Mouse (Mus musculus) hindlimb bud, embryonic 11.5 days (tissue): ENCODE results near the gene Myo18b.

ENCODE experiments used
- DNase-seq: peaks from one replicate; pipeline ENCODE4 v3.0.0-alpha.2; 2012; ENCODE audit warnings: low read depth, low spot score; ENCODE audit errors: extremely low spot score

Myo18b gene

GRCm38 (mm10) chr5:112749634-112750033, 146.5 kb downstream of the Myo18b start:
- no peak for DNase-seq

GRCm38 (mm10) chr5:112748001-112748719, 148.0 kb downstream of the Myo18b start:
- peak; percentile 42 for DNase-seq

DNA sequence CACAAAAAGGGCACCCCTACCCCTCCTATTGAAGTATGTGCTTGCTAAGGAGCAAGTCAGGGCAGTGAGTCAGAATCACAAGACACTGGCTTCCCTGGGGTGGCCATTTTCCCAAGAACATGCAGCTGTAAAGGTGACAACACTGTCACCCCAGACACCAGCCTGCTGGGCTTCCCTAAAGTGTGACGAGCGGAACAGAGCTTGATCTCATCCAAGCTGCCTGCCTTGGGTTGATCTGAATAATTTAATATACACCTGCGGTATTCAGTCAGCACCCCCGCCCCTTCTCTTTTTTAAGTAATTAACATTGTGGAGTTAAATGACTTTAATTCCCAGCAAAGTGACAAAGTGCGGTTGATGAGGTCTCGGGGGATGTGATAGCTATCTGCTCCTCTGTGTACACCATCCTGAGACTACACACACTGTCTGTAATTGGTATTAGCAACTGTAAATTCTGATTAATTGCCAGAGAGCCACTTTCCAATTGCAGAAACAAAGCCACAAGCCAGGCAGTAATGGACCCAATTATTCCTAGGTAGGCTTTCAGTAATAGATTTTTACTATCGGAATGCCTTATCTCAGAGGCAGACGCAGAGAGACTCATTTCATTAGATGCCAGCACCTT, 148.7 kb downstream of the Myo18b start:
- no peak for DNase-seq

DNA sequence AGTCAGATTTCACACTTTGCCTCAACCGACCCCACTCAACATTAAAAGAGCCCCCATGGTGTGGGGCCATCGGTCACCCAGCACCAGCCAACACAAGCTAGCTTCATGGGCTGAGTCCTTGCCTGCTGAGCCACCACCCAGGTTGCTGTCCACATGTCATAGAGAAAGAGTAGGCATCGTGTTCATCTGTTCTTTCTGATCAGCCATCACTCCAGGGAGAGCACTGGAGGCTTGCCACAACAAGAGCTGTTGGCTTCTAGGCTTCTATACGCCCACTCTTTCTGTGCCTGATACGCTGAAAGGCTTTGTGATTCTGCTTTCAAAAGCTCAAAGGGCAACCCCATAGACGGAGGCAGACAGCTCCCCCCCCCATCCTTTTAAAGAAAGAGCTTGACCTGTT, 151.0 kb downstream of the Myo18b start:
- no peak for DNase-seq

DNA sequence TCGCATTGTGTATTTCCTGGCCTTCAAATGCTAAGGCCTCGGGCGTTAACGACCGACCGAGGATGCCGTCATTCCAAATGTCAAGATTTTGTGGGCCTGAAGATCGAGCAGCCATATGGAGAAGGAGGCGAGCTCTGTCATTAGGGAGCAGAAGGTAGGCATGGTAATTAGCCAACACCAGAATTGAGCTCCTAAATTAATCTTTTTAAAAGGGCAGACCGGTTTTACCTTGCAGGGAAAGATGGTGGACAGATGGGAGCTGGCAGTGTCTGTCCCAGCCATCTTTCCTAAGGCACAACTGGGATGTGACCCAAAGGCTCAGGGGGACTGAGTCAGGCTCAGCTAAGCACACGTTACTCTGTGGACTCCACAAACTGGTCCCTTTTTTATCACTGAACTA, 151.6 kb downstream of the Myo18b start:
- no peak for DNase-seq

GRCm38 (mm10) chr5:112743121-112743520, 153.0 kb downstream of the Myo18b start:
- no peak for DNase-seq

- DNase-seq, result no peak
Observed at GRCm38 (mm10) chr5:112740651-112741050, 155.5 kb downstream of the Myo18b start.

- no peak for DNase-seq
Observed at GRCm38 (mm10) chr5:112735040-112735439, 161.1 kb downstream of the Myo18b start.

DNA sequence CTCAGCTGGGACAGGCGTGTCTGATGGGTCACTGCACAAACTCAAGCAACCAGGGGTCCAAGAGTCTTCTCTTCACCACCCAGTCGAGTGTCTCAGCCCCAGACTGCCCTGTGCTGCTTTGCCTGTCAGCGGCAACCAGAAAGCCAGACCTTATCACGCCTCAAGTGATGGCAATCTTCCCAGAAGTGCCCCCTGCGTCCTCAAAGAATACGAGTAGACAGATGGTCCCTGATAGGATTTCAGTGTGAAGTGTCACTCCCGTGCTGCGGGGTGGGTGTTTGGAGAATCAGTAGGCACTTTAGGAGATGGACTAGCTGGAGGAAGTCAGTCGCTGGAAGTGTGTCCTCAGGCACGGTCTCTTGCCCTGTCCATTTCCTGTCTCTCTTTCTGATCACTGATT, 165.6 kb downstream of the Myo18b start:
- DNase-seq, result no peak

DNA sequence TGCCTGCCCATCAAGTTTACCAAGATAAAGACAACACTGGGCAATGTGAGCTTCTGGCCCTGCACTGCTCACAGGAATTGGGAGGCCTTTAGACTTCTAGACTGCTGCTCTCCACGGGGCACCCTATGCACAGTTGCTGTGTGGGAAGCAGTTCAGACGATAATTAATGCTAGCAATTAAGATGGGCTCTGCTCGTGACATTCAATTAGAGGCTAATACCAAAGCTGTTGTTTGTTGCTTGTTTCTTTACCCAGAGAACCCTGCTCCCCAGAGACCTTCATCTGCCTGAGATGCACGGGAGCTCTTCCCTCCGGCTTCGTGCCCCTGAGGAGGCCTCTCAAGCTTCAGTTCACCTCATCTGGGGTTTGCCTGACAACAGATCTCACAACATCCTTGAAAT, 167.7 kb downstream of the Myo18b start:
- no peak for DNase-seq

DNA sequence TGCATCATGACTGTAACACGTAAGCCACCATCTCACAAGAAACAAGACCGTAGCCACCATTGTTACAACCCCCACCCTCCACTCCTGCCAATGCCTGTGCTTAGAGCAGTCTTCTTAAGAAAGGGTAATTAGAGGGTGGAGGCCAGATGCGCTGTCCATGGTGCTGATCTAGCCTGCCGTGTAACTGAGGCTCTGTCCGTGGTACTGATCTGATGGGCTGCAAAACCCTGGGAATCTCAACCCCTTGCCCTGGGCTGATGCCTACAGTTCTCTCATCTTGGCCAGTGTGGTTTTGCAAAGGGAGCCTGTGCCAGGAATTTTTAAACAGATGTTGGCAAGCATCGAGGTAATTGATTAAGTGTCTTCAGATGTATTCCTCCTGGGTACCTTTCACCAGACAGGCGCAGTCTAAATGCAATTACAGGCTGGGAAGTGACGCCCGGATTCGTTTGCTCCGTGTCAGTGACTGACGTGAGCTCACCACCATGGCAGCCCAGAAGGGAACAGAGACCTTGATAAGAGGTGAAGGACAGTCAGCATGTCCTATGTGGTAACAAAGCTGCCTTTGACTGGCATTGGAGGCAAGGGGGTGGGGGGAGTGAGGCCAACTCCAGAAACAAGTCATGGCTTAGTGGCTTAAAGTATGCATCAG, 177.4 kb downstream of the Myo18b start:
- DNase-seq, result peak; percentile 84

DNA sequence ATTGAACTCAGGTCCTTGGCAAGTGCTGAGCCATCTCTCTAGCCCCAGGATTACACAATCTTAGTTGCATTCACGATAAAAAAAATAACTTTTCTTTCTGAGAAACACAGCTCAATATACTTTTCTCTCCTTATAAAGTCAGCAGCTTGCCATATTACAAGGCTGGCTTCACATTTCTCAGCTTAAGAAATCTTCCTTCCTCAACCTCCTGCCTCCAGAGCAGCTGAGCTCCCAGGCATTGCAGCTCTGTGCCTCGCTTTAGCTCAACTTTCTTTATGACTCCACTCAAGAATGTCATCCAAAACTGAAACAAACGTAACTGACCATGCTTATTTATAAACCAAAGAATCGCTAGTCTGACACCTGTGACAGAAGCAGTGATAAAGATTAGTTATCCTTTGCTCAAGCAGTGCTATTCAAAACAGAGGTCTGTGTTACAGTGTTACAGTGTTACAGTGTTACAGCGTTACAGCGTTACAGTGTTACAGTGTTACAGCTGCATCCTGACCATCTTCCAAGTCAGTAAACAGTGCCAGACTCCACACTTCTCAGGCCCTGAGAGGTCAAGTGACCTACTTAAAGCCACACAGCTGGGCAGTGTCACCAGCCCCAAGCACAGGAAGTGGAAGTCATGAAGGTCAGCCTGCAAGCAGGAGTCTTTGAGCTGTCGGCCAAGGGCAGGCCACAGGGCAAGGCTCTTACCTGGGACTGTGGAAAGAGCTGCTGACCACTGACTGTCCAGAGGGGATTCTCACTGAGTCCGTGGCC, 181.3 kb downstream of the Myo18b start:
- no peak for DNase-seq

GRCm38 (mm10) chr5:112709831-112710230, 186.3 kb downstream of the Myo18b start:
- no peak for DNase-seq

GRCm38 (mm10) chr5:112708441-112708840, 187.7 kb downstream of the Myo18b start:
- DNase-seq, result no peak

GRCm38 (mm10) chr5:112707478-112707877, 188.7 kb downstream of the Myo18b start:
- no peak for DNase-seq

DNA sequence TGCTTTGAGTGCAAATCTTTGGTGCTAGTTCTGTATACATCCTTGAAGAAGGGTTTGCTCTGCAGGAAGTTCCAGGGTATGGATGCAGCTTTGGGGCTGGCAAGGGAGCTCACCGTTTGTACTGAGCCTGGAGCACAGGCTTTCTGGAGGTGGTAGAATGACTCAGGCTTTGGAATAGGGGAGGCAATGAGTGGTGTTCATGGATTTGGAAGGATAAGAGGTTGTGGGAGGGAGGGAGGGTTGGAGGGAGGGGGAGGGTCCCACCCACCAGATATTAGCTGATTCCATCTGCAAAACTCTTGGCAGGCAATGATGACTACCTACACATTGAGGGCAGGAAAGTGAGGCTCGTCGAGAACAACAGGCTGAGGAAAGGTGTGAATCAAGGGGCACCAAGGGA, 195.4 kb downstream of the Myo18b start:
- no peak for DNase-seq

GRCm38 (mm10) chr5:112696683-112697082, 199.5 kb downstream of the Myo18b start:
- DNase-seq, result no peak

DNA sequence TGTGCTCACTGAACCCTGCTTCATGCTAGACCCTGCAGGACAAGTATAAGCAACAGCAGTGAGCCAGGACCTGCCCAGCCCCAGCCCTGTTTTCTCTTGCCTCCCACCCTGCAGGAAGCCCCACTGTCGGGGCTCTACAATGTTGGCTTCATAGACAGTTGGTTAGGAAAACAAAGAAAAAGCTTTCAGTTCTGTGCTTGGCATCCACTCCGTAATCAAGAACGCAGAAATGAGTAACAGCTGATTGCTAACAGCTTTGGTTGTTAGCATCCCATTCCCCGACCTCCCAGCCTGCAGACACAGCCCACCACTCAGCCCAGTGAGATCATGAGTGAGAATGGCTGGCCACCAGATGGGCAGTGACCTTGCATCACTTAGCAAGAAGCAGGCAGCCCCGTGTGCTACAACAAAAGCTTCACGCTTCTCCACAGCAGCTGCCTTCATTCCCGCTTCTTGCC, 200.9 kb downstream of the Myo18b start:
- DNase-seq, result no peak

- DNase-seq, result no peak
Observed at GRCm38 (mm10) chr5:112693286-112693849, 202.8 kb downstream of the Myo18b start.

DNA sequence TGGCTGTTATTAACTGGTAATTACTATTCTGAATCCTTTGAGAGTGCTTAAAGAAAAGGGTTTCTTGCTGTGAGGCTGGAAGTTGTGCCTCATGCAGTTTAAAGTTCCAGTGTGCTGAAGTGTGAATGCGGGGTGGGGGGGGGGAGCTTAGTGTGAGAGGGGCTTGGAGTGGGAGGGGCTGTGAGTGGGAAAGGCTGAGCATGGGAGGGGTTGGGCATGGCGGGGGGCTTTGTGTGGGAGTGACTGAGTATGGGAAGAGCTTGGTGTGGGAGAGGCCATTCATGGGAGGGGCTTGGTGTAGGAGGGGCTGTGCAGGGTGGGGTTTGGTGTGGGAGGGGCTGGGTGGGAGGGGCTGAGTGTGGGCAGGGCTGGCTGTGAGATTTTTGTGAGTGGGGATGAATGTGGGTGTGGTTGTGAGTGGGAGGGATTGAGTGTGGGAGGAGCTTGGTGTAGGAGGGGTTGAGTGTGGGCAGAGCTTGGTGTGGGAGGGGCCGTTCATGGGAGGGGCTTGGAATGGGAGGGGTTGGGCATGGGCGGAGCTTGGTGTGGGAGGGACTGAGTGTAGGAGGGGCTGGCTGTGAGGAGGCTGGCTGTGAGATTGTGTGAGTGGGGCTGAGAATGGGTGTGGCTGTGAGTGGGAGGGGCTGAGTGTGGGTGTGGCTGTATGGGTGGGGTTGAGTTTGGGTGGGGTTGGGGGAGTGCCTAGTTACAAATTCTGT, 208.9 kb downstream of the Myo18b start:
- no peak for DNase-seq
